9 mouse cellular contexts compared by ENCODE assay signal in the genomic region with DNA sequence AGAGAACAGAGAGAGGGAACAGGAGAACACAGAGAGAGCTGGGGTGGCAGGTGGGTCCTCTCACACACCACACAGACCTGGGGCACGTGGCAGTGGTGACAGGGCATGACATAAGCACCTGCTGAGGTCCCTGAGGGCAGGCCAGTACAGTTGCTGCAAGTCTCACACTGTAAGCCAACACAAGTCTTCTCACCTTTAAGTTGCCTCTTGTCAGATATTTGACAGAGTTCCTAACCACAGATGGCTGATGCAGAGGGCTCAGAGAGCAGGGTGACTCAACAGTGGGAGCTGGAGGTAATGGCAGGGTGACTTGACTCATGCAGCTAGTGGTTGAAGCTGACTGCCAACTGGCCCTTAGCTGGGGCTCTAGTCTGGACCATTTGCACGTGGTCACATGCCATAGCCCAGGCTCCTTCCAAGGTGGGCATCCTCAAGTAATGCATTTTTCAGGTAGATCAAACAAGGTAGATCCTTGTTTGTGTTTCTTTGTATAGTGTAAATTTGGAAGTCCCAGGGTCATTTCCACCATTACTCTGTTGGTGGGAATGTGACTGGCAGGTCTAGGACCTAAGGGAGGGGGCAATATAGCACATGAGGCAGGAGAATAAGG.
A peak's percentile ranks its signal among the peaks of the same experiment; 100 is the strongest.
DNase-seq lines count a peak whose midpoint lies in the region; ATAC-seq lines count a peak whose summit lies in the region.
"Had no signal": no experiment of that assay in that cellular context is flagged by ENCODE, and none has a peak within 500 bp of the region (broad histone marks: within the 10 kb centered on the region; RNA-seq: fewer than 3 reads in every experiment).

No protein-coding gene starts in this region.

- no peak overlapping the region for H3K4me2 ChIP-seq in stomach, embryonic 16.5 days (ENCODE audit: low read depth, low read length)
- H3K4me2 ChIP-seq in forebrain, embryonic 12.5 days = no peak overlapping the region

- H3K9me3 ChIP-seq in stomach, embryonic 16.5 days (replicated peaks; ENCODE audit: control insufficient read depth, low read length) = no peaks in the 10 kb centered on the region
- H3K9me3 ChIP-seq in forebrain, embryonic 12.5 days = no peaks in the 10 kb centered on the region

- no peak overlapping the region for H3K9ac ChIP-seq in stomach, embryonic 16.5 days (ENCODE audit: low read length)
- no peak overlapping the region for H3K9ac ChIP-seq in forebrain, embryonic 12.5 days

- no peaks in the 10 kb centered on the region for H3K27me3 ChIP-seq in stomach, embryonic 16.5 days (ENCODE audit: control insufficient read depth, insufficient read depth, low read length)
- no peaks in the 10 kb centered on the region for H3K27me3 ChIP-seq in forebrain, embryonic 12.5 days

- no peaks in the 10 kb centered on the region for H3K36me3 ChIP-seq in stomach, embryonic 16.5 days (ENCODE audit: control insufficient read depth, insufficient read depth, low read length)
- no peaks in the 10 kb centered on the region for H3K36me3 ChIP-seq in forebrain, embryonic 12.5 days (replicated peaks)

- ATAC-seq in stomach, embryonic 16.5 days (ENCODE audit: insufficient read depth, low FRiP score) = peak; percentile 47; the same call in 1 of the 2 replicates
- no peak for ATAC-seq in forebrain, embryonic 12.5 days (ENCODE audit: low FRiP score)

- peak; percentile 84 for DNase-seq in 416B (ENCODE audit: low read depth)
- DNase-seq in Muller cell, postnatal 12 days (ENCODE audit: inconsistent ontology term) = peak; percentile 73
- peak; percentile 79 for DNase-seq in fibroblast of lung, adult 2 months (ENCODE audit: low read depth)
- DNase-seq in frontal cortex, postnatal 10 days (ENCODE audit: low spot score in 2 of 2) = no peak
- no peak for DNase-seq in kidney, adult 11 months
- DNase-seq: gastrocnemius, adult 2 months; midbrain, embryonic 14.5 days had no signal

- no peak overlapping the region for H3K27ac ChIP-seq in stomach, embryonic 16.5 days (ENCODE audit: low read length)
- H3K27ac ChIP-seq in forebrain, embryonic 12.5 days = no peak overlapping the region
- H3K27ac ChIP-seq: gastrocnemius, adult 2 months had no signal

- H3K4me1 ChIP-seq in stomach, embryonic 16.5 days (ENCODE audit: control insufficient read depth, insufficient read depth, low read length) = no peaks in the 10 kb centered on the region
- peaks cover 13% of the 10 kb centered on the region; the same call in 1 of the 2 replicates for H3K4me1 ChIP-seq in forebrain, embryonic 12.5 days

- WGBS in stomach, embryonic 16.5 days = 58% methylated on average over 2 of the region's 2 CpGs
- WGBS in forebrain, embryonic 12.5 days = 80% methylated on average over 2 of the region's 2 CpGs

- H3K4me3 ChIP-seq in stomach, embryonic 16.5 days (replicated peaks; ENCODE audit: low read length) = no peak overlapping the region
- H3K4me3 ChIP-seq in forebrain, embryonic 12.5 days (replicated peaks) = no peak overlapping the region
- H3K4me3 ChIP-seq: gastrocnemius, adult 2 months had no signal

Comparison
In these comparisons a context has a peak if more than half of its experiments do, and no peak if none do; other contexts are left out.
1. DNase-seq: peak in 416B (single experiment), Muller cell, postnatal 12 days (single experiment) and fibroblast of lung, adult 2 months (single experiment); none in frontal cortex, postnatal 10 days (0 of 2) and kidney, adult 11 months (single experiment).